Mouse (Mus musculus) gastrocnemius, postnatal 25 days (tissue): ENCODE measurements at regions not wholly inside any gene's neighbourhood (a gene's known extent, or its start where the extent isn't known, plus 50 kb on each side); places are given as distances from the start of the nearest gene placed in this dataset.

Source experiments
- DNase-seq: peaks from one replicate; pipeline ENCODE4 v3.0.0; 2022

GRCm38 (mm10) chr14:61665815-61666214 is 58.6 kb downstream of the Kcnrg start:
- no peak for DNase-seq

- no peak for DNase-seq
These were observed 65.9 kb downstream of the Kcnrg start for GRCm38 (mm10) chr14:61673184-61673583.

GRCm38 (mm10) chr14:61678107-61678506 is 70.8 kb downstream of the Kcnrg start:
- no peak for DNase-seq

GRCm38 (mm10) chr14:61680818-61681707 is 73.8 kb downstream of the Kcnrg start:
- DNase-seq = peak; percentile 94

- DNase-seq = peak; percentile 96
These were observed 74.7 kb downstream of the Kcnrg start for GRCm38 (mm10) chr14:61681708-61682701.

- peak; percentile 65 for DNase-seq
These were observed 75.6 kb downstream of the Kcnrg start for GRCm38 (mm10) chr14:61682721-61683355.

- DNase-seq = no peak
These were observed 76.1 kb downstream of the Kcnrg start for GRCm38 (mm10) chr14:61683356-61683740.

GRCm38 (mm10) chr14:61683791-61684411 is 76.6 kb downstream of the Kcnrg start:
- no peak for DNase-seq

GRCm38 (mm10) chr14:61684473-61685230 is 77.4 kb downstream of the Kcnrg start:
- no peak for DNase-seq

- DNase-seq = no peak
These were observed 78.1 kb downstream of the Kcnrg start for GRCm38 (mm10) chr14:61685231-61685800.

GRCm38 (mm10) chr14:61686101-61686691 is 78.9 kb downstream of the Kcnrg start:
- no peak for DNase-seq

- DNase-seq = peak; percentile 45
These were observed 79.6 kb downstream of the Kcnrg start for GRCm38 (mm10) chr14:61686821-61687341.

GRCm38 (mm10) chr14:61687346-61688012 is 80.2 kb downstream of the Kcnrg start:
- no peak for DNase-seq

GRCm38 (mm10) chr14:61688013-61688520 is 80.8 kb downstream of the Kcnrg start:
- DNase-seq = no peak

- no peak for DNase-seq
These were observed 81.4 kb downstream of the Kcnrg start for GRCm38 (mm10) chr14:61688666-61689065.

- DNase-seq = no peak
These were observed 82.0 kb downstream of the Kcnrg start for GRCm38 (mm10) chr14:61689281-61689680.

- DNase-seq = no peak
These were observed 82.5 kb downstream of the Kcnrg start for GRCm38 (mm10) chr14:61689776-61690175.

GRCm38 (mm10) chr14:61691785-61692372 is 84.6 kb downstream of the Kcnrg start:
- no peak for DNase-seq

- DNase-seq = peak; percentile 26
These were observed 87.5 kb downstream of the Kcnrg start for GRCm38 (mm10) chr14:61694796-61695195.
